Mouse (Mus musculus) kidney, adult 9 months (tissue): ENCODE results near the gene Baz2b.

Source experiments
- DNase-seq: peaks from one replicate; pipeline ENCODE4 v3.0.0; 2022

Baz2b gene

DNA sequence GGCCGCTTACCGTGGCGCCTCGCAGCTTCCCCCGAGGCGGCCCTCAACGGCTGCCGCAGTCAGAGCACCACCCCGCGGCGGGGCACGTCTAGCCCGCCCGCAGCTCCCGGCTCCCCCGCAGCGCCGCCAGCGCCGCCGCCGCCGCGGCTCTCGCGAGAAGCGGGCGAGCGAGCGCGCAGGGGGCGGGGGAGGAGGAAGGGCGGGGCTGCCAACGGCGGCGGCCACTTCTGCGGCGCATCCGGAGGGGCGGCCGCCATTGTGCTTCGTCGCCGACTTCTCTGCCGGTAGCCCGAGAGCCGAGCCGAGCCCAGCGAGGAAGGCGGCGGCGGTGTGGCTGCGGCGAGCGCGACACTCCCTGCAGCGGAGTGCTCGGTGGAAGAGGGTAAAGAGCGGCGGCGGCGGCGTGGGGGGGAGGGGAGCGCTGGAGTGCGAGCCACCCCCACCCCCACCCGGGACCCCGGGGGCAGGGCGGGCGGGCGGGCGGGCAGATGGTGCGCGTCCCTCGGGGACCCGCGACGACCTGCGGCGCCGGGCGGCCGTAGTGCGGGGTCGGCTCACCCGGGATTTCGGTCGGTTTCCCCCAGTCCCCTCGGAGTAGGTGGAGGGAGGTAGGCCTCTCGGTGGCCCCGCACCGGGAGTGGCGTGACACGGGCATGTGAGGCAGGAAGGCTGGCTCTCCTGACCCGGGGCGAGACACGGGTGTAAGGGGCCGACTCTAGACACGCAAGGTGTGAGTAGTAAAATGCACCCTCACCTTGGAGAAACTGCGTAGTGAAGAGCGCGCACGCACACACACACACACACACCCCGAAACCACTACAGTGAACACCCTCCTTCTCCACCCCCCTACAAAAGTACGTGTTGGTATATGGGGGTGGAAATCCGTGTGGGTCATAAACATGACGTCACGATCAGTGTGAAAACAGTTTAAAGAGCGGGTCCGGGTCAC, at the start of gene Baz2b, which contains the start of gene March7:
Gene Baz2b (minus strand): TSS at position 137 of the 949 bp plus-strand sequence.
Gene March7 (plus strand): TSS at position 185 of the 949 bp plus-strand sequence.
- DNase-seq = peak; percentile 84

DNA sequence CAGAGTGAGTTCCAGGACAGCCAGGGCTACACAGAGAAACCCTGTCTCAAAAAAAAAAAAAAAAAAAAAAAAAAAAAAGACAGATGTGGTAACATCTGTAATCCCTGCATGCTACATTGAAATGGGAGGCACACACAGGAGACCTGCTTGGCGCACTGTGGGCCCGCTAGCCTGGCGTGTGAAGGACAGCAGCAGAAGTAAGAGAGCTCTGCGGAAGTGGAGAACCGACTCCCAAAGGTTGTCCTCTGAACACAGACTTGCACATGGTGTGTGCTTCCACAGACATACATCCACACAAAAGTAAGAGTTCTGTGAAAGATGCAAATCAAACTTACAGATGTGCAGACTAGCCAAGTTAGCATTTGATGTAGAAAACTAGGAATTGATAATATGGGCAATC, 49.5 kb upstream of the Baz2b start:
- no peak for DNase-seq

DNA sequence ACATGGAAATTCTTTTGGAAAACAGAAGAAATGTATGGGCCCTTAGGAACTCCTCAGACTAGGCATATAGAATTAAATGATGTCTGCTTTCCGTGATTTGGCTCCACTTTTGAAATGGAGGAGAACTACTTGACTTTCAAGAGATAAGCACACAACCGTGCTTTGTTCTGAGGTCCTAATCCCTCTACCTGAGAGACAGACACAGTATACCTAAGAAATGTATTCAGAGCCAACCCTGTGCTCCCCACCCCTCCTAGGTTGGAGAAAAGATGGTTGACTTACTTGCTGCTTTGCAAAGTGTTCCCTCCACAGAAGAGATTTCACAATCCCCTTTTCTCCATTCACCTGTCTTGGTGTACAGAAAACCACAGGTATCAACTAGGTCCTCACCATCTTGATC, 47.1 kb upstream of the Baz2b start:
- no peak for DNase-seq

DNA sequence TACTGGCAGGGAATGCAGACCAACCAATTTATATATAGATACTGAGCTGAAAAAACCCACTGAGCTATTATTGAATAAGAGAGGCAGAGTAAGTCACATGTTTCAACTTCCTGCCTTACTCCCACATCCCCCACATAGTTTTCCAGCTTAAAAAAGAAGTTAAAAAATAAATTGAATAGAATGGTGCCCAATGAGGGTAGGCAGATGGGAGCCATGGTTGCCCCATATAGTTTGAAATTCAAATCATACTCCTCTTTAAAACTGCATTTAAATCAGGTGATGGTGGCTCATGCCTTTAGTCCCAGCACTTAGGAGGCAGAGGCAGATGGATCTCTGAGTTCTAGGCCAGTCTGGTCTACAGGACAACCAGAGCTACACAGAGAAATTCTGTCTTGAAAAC, 43.9 kb upstream of the Baz2b start:
- DNase-seq = no peak

DNA sequence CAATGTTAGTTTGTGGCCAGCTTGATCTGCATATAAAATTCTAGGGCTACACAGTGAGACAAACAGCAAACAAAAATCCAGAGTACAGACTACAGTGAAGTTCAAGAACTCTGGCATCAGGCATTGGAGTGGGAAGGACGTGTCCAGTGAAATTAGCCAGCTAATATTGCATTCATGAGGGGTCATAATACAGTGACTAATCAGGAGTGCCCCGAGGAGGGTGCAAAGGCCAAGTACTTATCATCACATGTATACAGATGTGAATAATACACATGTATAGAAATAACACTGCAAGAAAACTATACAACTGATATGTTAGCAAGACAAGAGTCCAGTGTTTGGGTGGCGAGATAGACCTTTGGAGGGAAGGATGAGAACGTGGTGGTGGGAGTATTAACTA, 43.1 kb upstream of the Baz2b start:
- DNase-seq = no peak

DNA sequence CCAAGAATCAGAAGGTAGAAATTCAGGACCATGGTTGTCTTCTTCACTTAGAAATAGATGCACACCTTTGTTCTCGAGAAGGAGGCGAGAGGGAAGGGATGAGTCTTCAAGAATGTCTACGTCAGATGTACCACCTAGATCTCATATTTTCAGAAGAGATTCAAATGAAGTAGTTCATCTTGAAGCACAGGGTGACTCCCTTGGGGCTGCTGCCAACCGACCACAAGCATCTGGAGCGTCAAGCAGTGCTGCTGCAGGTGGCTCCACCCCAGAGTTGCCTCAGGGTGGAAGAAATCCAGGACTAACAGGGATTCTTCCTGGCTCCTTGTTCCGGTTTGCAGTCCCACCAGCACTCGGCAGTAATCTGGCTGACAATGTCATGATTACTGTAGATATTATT, 24.9 kb upstream of the Baz2b start:
- DNase-seq = no peak

DNA sequence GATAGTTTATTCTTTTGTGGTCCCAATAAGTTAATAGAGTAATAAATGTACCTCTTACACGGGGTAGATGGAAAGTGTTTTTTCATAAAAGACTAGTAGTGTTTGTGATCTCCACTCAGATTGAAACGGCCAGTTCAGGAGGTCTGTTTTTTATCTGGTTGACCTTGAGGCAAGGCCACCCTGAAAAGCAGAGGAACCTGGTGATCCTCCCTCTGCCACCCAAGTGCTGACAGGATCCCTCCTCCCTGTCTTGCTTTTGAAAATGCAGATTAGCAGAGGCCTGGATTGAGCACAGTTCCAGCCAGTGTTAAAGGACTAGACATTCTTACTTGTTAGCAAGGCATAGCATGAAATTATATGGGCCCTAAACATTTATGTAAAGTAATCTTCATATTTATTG, 23.5 kb upstream of the Baz2b start:
- DNase-seq = no peak

DNA sequence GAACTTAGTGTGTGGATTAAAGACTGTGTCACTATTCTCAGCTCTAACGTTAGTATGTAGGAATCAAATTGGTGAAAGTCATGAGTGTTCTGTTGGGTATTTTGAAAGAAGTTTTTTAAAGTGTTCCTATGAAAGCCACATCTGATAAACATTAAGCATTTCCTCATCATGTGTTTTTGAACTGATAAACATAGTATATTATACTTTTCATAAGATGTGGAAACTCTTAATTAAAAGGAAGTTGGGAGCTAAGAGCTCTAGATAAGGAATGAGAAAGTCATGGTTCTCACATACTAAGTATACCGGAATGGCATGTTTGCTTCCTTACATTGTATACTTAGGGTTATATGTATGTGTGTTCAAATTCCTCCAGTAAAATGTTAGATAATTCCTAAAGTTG, 20.7 kb upstream of the Baz2b start:
- DNase-seq = no peak

DNA sequence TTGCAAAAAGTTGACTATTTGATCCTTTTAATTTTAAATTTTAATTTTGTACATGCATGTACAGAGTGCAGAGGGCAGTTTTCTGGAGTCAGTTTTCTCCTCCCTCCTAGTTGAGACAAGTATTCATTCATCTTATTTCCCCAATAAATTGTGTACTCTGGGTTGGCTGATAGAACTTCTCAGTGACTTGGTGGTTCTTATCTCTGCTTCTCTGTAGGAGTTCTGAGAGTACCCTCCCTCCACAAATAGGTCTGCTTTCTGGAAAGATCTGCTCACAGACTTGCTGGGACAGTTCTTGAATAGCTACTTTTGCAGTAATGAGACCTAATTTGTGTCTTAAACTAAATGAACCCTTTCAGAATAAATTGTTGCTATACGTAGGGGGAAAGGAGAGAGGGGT, 18.8 kb upstream of the Baz2b start:
- no peak for DNase-seq

DNA sequence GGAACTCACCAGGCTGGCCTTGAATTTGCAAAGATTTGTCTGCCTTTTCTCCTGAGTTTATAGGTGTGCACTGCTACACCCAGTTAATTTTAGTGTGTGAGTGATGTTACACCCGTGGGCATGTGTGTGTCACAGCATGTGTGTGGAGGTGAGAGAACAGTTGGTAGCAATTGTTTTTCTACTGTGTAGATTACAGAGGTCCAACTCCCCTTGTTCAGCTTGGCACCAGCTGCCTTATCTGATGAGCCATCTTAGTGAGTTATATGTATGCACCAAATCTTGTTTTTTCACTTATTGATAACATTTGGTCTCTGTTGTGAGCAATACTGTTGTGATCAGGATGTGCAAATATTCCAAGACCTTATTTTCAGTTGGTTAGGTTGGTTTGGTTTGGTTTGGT, 13.8 kb upstream of the Baz2b start:
- DNase-seq = no peak

DNA sequence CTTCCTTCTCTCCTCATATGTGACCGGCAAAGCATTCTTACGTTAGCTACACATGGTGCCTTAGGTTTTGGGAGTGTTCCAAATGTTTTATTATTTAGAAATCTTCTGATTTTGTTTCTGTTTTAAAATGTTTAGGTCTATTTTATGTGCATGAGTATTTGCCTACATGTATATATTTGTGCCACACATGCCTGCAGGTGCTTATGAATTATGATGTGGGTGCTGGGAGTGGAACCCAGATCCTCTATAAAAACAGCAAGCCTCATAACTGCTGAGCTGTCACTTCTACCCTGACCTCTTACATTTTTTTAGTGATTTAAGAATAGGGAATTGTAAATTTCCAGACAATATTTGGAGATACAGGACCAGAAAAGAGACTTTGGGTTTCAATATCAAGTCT, 12.3 kb upstream of the Baz2b start:
- no peak for DNase-seq

DNA sequence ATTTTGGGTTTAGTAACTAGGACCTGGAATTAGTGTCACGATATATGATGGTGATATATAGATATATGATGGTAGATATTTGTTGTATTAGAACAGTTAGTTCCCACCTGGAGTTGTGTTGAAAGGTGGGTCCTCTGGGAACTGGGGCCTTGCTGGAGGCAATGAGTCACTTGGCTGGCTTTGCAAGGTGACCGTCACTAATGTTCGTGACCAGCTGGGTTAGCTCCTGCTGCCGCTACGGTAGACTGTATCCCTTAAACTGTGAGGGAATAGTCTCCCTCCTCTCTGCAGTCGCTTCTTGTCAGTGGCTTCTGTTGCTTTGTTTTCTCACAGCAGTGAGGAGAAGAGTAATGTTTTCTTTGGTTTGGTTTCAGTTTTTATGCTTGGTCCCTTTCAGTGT, 11.6 kb upstream of the Baz2b start:
- DNase-seq = peak; percentile 40

DNA sequence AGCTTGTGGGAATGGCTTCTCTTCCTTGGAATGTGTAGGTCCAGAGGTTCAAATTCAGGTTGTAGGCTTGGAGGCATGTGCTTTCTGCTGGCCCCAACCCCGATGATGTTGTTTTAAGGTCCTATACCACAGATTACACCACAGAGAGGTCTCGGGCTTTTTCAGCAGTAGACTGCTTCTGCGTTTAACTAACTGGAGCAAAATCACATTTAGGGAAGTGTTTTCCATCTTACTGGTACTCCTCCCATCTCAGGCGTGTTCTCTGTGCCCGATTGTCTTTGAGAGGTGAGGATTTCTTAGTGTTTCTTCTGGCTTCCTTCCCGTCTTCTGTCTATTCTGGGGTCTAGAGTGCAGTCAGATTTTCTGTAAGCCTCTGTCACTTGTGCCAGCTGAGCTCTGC, 8.0 kb upstream of the Baz2b start:
- no peak for DNase-seq

DNA sequence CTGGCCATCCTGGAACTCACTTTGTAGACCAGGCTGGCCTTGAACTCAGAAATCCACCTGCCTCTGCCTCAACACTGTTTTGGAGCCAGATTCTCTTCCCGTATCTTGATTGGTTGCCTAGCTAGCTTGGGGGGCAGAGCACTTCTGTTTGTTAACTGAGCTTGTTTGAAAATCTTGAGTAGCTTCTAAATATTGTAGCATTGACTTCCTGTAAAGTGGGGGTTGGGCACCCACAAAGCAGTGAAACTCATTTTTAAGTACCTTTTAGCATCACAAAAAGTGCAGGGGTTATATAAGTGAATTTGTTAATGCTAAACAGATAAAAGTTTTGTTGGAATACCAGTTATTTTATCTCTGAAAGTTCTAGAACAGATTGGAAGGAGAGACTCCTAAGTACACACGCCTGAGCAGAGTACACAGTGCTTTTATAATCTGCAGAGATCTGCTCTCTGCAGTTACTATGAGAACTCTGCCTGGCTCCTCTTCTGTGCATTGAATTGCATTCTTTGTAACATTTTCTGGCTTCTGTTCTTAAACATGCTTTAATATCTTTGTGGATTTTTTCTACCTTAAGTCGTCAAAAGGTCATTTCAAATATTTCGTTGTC, 7.0 kb upstream of the Baz2b start:
- no peak for DNase-seq

DNA sequence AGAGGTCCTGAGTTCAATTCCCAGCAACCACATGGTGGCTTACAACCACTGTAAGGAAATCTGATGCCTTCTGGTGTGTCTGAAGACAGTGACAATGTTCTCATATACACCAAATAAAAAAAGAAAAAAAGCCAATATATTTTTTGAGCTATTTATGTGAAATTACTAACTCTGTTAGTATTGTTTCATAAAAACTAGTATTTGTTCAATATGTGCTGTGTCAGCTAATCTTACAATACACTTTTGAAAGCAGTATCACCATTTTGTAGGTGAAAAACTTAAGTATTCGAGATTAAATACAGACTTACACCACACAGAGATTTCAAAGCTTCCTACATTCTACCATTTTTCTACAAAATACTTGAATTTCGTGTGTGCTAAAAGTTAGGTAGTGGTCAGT, 5.0 kb upstream of the Baz2b start:
- DNase-seq = no peak

DNA sequence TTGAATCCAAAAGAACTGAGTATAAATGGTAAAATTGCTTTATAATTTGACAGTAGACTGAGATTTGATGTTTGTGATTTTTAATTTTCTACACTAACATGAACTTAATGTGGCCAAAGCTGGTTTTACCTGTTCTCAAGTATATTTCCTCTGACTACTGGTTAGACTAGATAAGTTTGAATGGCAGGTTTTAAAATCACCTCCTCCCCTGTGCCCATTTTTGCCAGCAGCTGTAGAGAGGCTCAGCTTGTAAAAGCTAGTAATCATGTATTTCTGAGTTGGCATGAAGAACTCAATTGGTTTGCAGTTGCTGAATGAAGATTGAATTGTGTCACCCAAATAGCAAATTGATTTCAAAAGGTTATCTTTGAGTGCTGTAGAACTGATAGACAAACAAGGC, 2.8 kb upstream of the Baz2b start:
- no peak for DNase-seq

DNA sequence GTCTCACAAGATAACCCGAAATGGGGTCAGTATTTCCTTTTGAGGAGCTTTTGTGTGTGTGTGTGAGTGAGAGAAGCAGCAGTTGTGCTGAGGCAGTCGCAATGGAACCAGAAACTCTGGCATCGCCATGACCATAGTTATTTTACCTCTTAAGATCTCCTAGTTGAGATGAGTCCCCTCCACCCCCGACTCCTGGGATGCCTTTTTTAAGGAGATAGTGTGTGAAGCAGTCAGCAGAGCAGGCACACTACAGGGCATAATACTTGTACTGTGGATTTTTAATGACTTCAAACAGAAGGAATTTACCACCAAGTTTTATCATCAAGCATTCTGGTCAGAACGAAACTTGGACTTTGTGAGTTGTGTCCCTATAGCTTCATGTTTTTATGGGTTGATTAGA, 1.2 kb upstream of the Baz2b start:
- no peak for DNase-seq

DNA sequence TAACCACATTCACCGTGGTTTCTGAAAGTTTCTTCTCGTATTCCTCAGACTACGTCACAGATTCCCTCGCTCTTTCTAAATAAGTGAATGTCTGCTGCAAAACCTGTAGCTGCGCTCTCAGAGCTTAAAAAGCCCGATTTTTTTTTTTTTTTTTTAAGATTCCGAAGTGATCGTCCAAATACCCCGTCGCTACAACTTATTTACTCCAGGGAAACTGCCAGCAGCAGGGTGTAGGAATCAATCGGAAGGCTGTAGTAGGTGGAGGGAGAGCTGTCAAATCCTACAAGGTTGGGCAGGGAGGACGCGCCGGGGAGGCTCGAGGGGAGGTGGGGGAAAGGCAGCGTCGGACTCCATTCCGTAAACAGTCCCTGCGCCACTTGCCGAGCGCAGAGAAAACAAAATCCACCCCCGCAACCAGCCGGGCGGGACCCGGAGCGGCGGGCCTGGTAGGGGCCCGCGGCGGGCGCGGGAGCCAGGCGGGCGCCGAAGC, 472 bp downstream of the Baz2b start:
- peak; percentile 52 for DNase-seq

DNA sequence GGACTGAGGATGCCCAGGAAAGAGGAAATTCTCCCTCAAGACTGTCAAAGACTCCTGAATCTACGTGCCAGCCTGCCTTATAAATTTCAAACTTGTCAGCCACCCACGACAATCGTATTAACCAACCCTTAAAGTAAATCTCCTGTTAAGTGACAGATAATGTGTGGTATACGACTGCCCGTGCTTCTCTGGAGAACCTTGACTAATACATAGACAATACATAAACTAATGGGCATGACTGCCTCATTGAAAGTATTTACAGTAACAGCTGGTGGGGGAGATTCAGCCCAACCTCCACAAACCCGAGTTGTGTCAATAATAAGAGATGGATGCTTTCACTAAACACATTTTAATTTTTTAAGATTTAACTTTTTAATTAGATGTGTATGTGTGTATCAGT, 3.8 kb downstream of the Baz2b start:
- DNase-seq = no peak

DNA sequence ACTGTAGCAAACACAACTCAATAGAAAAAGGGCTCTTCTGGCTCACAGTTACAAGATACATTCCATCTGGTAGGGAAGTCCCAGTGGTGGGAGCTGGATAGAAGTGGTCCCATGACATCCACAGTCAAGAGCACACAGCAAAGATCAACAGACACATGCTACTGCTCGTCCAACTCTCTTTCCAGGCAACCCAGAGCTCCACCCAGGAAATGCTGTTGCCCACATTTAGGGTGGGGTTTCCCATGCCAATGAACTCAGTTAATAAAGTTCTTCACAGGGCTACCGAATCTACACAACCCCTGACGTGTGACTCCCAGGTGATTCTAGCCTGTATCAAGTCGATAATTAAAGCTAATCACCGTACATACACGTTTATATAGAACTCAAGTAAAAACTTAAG, 5.5 kb downstream of the Baz2b start:
- DNase-seq = no peak

DNA sequence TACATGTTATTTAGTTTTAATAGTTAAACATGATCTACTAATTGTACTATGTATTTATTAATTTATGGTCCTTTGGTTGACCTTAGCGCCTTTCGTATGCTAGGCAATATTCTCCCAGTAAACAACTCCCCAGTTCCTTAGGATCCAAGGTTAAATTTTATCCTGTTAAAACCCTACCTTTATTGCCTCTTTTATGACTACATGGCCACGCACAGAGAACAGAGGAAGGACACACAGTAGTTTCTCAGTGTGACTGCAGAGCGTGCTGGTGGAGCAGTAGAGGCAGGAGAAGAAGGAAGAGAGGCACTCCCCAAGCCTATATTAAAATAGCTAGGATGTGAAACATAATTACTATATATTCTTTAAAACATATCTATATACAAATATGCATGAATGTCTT, 5.9 kb downstream of the Baz2b start:
- no peak for DNase-seq

DNA sequence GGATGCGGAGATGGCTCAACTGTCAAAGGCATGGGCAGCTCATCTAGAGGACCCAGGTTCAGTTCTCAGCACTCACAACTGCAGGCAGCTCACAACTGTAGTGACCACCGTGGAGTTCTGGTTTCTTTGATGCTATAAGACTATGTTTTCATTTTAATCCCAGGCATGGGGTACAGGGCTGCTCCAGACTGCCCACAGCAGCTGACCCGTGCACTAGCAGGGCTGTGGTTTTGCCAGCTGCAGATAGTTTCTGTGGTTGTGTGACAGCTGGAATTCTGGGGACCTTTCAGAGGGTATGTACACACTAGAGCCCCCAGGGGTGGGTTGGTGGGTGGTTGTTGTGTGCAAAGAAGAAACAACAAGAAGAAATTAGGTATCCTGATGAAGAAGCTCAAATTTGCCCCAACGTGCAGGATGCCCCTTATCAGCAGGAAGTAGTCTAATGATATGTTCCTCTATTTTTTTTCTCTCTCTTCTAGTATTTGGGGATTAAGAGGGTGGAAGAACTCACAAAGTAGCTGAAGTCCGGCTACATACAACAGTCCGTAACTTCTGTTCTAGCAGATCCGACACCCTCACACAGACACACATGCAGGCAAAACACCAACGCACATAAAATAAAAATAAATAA, 6.6 kb downstream of the Baz2b start:
- no peak for DNase-seq

DNA sequence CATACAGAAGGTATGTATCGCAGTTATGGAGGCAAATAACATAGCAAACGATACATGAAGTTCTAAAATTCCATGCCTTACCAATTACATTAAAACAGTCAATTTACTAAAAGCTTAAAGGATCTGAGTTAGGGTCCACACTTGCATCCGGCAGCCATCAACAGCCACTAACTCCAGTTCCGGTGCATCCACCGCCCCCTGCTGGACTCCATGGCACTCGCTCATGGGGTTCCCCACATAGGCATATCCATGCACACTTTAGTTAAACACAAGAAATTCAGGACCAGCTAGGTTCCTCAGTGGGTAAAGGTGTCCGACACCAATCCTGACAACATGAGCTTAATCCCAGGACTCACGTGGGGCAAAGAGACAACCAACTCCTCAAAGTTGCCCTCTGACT, 9.0 kb downstream of the Baz2b start:
- DNase-seq = peak; percentile 62

DNA sequence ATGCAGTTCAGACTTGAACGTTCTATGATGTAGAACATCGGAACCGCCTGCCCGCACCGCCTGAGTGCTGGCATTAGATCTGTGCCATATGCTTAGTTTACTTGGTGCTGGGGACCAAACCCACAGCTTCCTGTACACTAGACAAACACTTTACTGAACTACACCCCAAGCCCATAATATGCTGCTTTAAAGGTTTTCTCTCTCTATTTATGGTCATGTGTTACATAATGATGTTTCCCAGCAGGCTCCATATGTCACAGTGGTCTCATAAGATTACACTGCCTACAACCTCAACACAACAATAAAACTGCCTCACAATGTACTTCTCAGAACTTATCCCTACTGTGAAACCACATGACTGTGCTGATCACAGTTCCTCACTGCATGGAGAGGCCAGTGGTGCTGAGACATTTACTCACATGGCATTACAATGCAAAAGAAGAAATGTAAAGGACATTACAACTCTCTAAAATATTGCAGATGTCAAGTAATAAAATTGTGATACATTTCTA, 9.5 kb downstream of the Baz2b start:
- DNase-seq = no peak
